Mouse (Mus musculus) testis, adult 2 months (tissue): ENCODE data around the gene Nadk2.

Experiments
- CTCF ChIP-seq: fragments of 200-500 bp; IDR thresholded peaks from 2 replicates; pipeline ENCODE4 v1.5.1; 2012; ENCODE audit warnings: low read depth, mild to moderate bottlenecking, inconsistent platforms, low read length, moderate library complexity; ENCODE audit not compliant: control insufficient read depth, insufficient read depth, insufficient replicate concordance
- POLR2A ChIP-seq: fragments of 200-500 bp; IDR thresholded peaks from 2 replicates; pipeline ENCODE4 v1.6.1; 2012; ENCODE audit warnings: low read depth, mild to moderate bottlenecking, inconsistent platforms, low read length, moderate library complexity; ENCODE audit not compliant: control insufficient read depth

DNA sequence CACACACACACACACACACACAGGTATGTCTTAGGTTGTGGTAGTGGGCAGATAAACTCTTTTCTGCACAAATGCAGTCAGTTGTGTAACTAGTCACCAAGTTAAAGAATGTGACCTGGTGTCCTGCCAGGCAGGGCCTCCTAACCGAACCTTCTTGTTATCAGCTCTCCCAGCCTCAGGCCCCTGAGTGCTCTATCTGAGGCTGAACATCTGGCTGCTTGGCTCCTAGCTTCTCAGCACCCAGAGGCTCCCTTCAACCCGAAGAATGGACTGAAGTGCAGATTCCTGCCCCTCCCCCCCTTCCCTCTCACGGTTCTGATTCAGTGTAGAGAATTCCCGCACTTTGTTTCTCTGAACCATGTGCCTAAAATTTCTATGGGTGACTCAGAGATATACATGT, 3.6 kb downstream of the Nadk2 start:
- no peak for TF ChIP-seq POLR2A
- TF ChIP-seq CTCF, result no peak
